Mouse (Mus musculus) liver, postnatal 0 days (tissue): ENCODE data around the gene Rnf141. TPM values are rescaled to one million over a fixed set of nuclear protein-coding genes. Genes with fewer than 3 reads are reported as not detected.

ENCODE experiments used
- ATAC-seq: fragments of 200-750 bp; cut with Nextera tagmentation; 2 replicates; pipeline ENCODE4 v1.8.0; 2017; ENCODE audit warnings: mild to moderate bottlenecking, moderate library complexity
- DNase-seq: peaks from one replicate; pipeline ENCODE4 v3.0.0-alpha.2; 2016
- H3K27ac ChIP-seq: fragments of 300-500 bp; sonication (generic); 2 replicates; pipeline ENCODE4 v1.5.1; 2014; ENCODE audit warnings: antibody characterized with exemption, moderate library complexity, mild to moderate bottlenecking, low read depth
- H3K27me3 ChIP-seq: fragments of 300-500 bp; sonication (generic); 2 replicates; pipeline ENCODE4 v1.6.1; 2014; ENCODE audit warnings: low read length, control low read depth, mixed read lengths; ENCODE audit not compliant: insufficient read depth
- H3K36me3 ChIP-seq: fragments of 300-500 bp; sonication (generic); replicated peaks from 2 replicates; pipeline ENCODE4 v1.6.1; 2014; ENCODE audit warnings: mild to moderate bottlenecking, control low read depth, low read length, moderate library complexity, mixed read lengths; ENCODE audit not compliant: insufficient read depth
- H3K4me1 ChIP-seq: fragments of 300-500 bp; sonication (generic); 2 replicates; pipeline ENCODE4 v1.6.1; 2014; ENCODE audit warnings: antibody characterized with exemption, mild to moderate bottlenecking, control low read depth; ENCODE audit not compliant: insufficient read depth
- H3K4me2 ChIP-seq: fragments of 300-500 bp; sonication (generic); 2 replicates; pipeline ENCODE4 v1.6.1; 2014; ENCODE audit warnings: low read depth, mild to moderate bottlenecking, low read length, moderate library complexity, mixed read lengths
- H3K4me3 ChIP-seq: fragments of 300-500 bp; sonication (generic); 2 replicates; pipeline ENCODE4 v1.5.1; 2014; ENCODE audit warnings: low read depth, low read length
- H3K9ac ChIP-seq: fragments of 300-500 bp; sonication (generic); replicated peaks from 2 replicates; pipeline ENCODE4 v1.6.1; 2014; ENCODE audit warnings: mild to moderate bottlenecking, moderate library complexity
- H3K9me3 ChIP-seq: fragments of 300-500 bp; sonication (generic); 2 replicates; pipeline ENCODE4 v1.6.1; 2016; ENCODE audit warnings: mild to moderate bottlenecking, control low read depth, low read length, mixed read lengths
- CTCF ChIP-seq: sonication (generic); IDR thresholded peaks from 2 replicates; pipeline ENCODE4 v1.5.1; 2016; ENCODE audit warnings: antibody characterized with exemption, low read depth
- EP300 ChIP-seq: IDR thresholded peaks from 2 replicates; pipeline ENCODE4 v1.6.1; 2016; ENCODE audit warnings: antibody characterized with exemption, low read depth, mild to moderate bottlenecking
- WGBS: fragments of 180-500 bp; shearing (Covaris S2); extraction: QIAGEN DNeasy Blood & Tissue Kit; methylation state at CpG from one replicate; pipeline ENCODE4 v1.1.7; 2014; ENCODE audit not compliant: insufficient replicate concordance; 5-methylcytosine and 5-hydroxymethylcytosine counted together
- polyA plus RNA-seq: library from polyadenylated mRNA; unstranded; fragments of >200 nt; fragmentation: Nextera tagmentation; extraction: Ambion mirVana; gene quantifications from 2 replicates; pipeline ENCODE4 v1.2.1, GENCODE M21; 2015

The Rnf141 gene
- polyA plus RNA-seq, result 21.9 and 22.9 TPM in 2 replicates

- Histone ChIP-seq H3K27ac (peak within 1 kb of the TSS; percentile 99), H3K9ac (peak within 1 kb of the TSS; percentile 90), H3K4me1 (peaks cover 43% of the 10 kb centered on the region), H3K36me3 (peaks cover 6% of the 10 kb centered on the region; the same call in 1 of the 2 replicates), H3K4me3 (peak within 1 kb of the TSS; percentile 85), H3K27me3 (no peaks in the 10 kb centered on the region), H3K4me2 (peak within 1 kb of the TSS; percentile 83), H3K9me3 (0 out of 2 replicates have a peak, but pooled peaks cover 2% of the 10 kb centered on the region)
- 2% methylated on average over 42 of the region's 42 CpGs for WGBS
- peak; percentile 88 for ATAC-seq
- DNase-seq, result peak; percentile 98
- TF ChIP-seq CTCF (peak; percentile 88), EP300 (peak; percentile 19; the same call in 1 of the 2 replicates)
Measured at GRCm38 (mm10) chr7:110843916-110844874, at the start of gene Rnf141. Gene Rnf141 (minus strand): TSS chr7:110844457.

- TF ChIP-seq CTCF (no peak), EP300 (no peak)
- Histone ChIP-seq H3K9me3 (no peaks in the 10 kb centered on the region), H3K9ac (peak overlapping the region; percentile 23), H3K27ac (peak overlapping the region; percentile 78), H3K4me1 (peaks cover 33% of the 10 kb centered on the region), H3K4me3 (0 out of 2 replicates have a peak overlapping the region, but pooled peaks have one; percentile 4), H3K27me3 (no peaks in the 10 kb centered on the region), H3K4me2 (peak overlapping the region; percentile 51), H3K36me3 (no peaks in the 10 kb centered on the region)
- WGBS, result 18% methylated on average over 9 of the region's 9 CpGs
- ATAC-seq, result peak; percentile 70
- peak; percentile 61 for DNase-seq
Measured at GRCm38 (mm10) chr7:110891501-110891986, 47.3 kb upstream of the Rnf141 start.

GRCm38 (mm10) chr7:110881746-110882333, 37.6 kb upstream of the Rnf141 start:
- ATAC-seq (peak; percentile 53; the same call in 1 of the 2 replicates), DNase-seq (no peak)
- no peak for TF ChIP-seq CTCF
- no peak for TF ChIP-seq EP300
- Histone ChIP-seq H3K36me3 (no peaks in the 10 kb centered on the region), H3K27ac (peak overlapping the region; percentile 67), H3K27me3 (no peaks in the 10 kb centered on the region), H3K4me1 (peaks cover 27% of the 10 kb centered on the region), H3K9ac (no peak overlapping the region), H3K9me3 (no peaks in the 10 kb centered on the region), H3K4me2 (no peak overlapping the region), H3K4me3 (no peak overlapping the region)
- 59% methylated on average over 2 of the region's 2 CpGs for WGBS

- Histone ChIP-seq H3K36me3 (no peaks in the 10 kb centered on the region), H3K9me3 (no peaks in the 10 kb centered on the region), H3K4me2 (no peak overlapping the region), H3K27me3 (no peaks in the 10 kb centered on the region), H3K9ac (no peak overlapping the region), H3K4me1 (peaks cover 40% of the 10 kb centered on the region), H3K4me3 (no peak overlapping the region), H3K27ac (peak overlapping the region; percentile 55)
- WGBS, result 53% methylated on average over 4 of the region's 4 CpGs
- DNase-seq (no peak), ATAC-seq (no peak)
- TF ChIP-seq CTCF (no peak), EP300 (no peak)
Measured at GRCm38 (mm10) chr7:110878028-110878427, 33.8 kb upstream of the Rnf141 start.

- TF ChIP-seq EP300 (peak; percentile 80), CTCF (no peak)
- 41% methylated on average over 4 of the region's 4 CpGs for WGBS
- Histone ChIP-seq H3K27ac (peak overlapping the region; percentile 44; the same call in 1 of the 2 replicates), H3K4me1 (peaks cover 36% of the 10 kb centered on the region), H3K9me3 (no peaks in the 10 kb centered on the region), H3K9ac (no peak overlapping the region), H3K4me3 (no peak overlapping the region), H3K36me3 (no peaks in the 10 kb centered on the region), H3K27me3 (no peaks in the 10 kb centered on the region), H3K4me2 (no peak overlapping the region)
- ATAC-seq (peak; percentile 33; the same call in 1 of the 2 replicates), DNase-seq (peak; percentile 25)
Measured at GRCm38 (mm10) chr7:110876965-110877364, 32.7 kb upstream of the Rnf141 start.

- no peak for TF ChIP-seq EP300
- no peak for TF ChIP-seq CTCF
- no peaks in the 10 kb centered on the region for H3K27me3 ChIP-seq
- H3K9ac ChIP-seq, result no peak overlapping the region
- no peak for ATAC-seq
- H3K4me1 ChIP-seq, result no peaks in the 10 kb centered on the region
- WGBS, result 80% methylated on average over 5 of the region's 5 CpGs
- no peak overlapping the region for H3K4me2 ChIP-seq
- no peak overlapping the region for H3K4me3 ChIP-seq
- no peak for DNase-seq
- H3K27ac ChIP-seq, result no peak overlapping the region
- 0 out of 2 replicates have a peak, but pooled peaks cover 2% of the 10 kb centered on the region for H3K36me3 ChIP-seq
- H3K9me3 ChIP-seq, result no peaks in the 10 kb centered on the region
Measured at GRCm38 (mm10) chr7:110868807-110869206, 24.6 kb upstream of the Rnf141 start.
